Mouse (Mus musculus) v-Abl transformed pro-B cells (cell line): ENCODE measurements around the gene Slc39a7.

Experiments
- in situ Hi-C, 2 experiments: fragments of 400-800 bp; cut with MboI; formaldehyde crosslinking; loops; one replicate each; pipeline ENCODE4 v1.15.1; 2025; ENCODE audit not compliant: unreplicated experiment in 2 of 2

Gene Slc39a7

GRCm38 (mm10) chr17:34032806-34033205, 1.3 kb upstream of the Slc39a7 start:
- in situ Hi-C loops, result no loop called here

GRCm38 (mm10) chr17:34032174-34032632, 721 bp upstream of the Slc39a7 start:
- in situ Hi-C loops, result no loop called here

- in situ Hi-C loops, result no loop called here
These were observed 588 bp downstream of the Slc39a7 start for GRCm38 (mm10) chr17:34030861-34031326.

GRCm38 (mm10) chr17:34029890-34030595, 1.4 kb downstream of the Slc39a7 start:
- in situ Hi-C loops, result no loop called here

- in situ Hi-C loops, result no loop called here
These were observed 2.2 kb downstream of the Slc39a7 start for GRCm38 (mm10) chr17:34029150-34029889.

GRCm38 (mm10) chr17:34028501-34029149, 2.9 kb downstream of the Slc39a7 start:
- in situ Hi-C loops, result no loop called here

- in situ Hi-C loops, result no loop called here
These were observed 3.7 kb downstream of the Slc39a7 start, which contains the start of gene H2-Ke6 for GRCm38 (mm10) chr17:34027656-34028223. TSS of gene H2-Ke6 (minus strand) at chr17:34028060.

- in situ Hi-C loops, result no loop called here
These were observed 4.4 kb downstream of the Slc39a7 start for GRCm38 (mm10) chr17:34026917-34027655.

GRCm38 (mm10) chr17:34026221-34026620, 5.3 kb downstream of the Slc39a7 start:
- in situ Hi-C loops, result no loop called here

GRCm38 (mm10) chr17:34025756-34026151, 5.7 kb downstream of the Slc39a7 start:
- in situ Hi-C loops, result no loop called here

GRCm38 (mm10) chr17:34024861-34025755, 6.4 kb downstream of the Slc39a7 start:
- in situ Hi-C loops, result loop anchor here in 1 of 2 experiments (25.0 kb wide), 1 partner anchor 1362 kb away; the partner anchor contains the start of gene H2-Q4

GRCm38 (mm10) chr17:34024317-34024821, 7.1 kb downstream of the Slc39a7 start, which contains the start of gene Ring1:
TSS of gene Ring1 (minus strand) at chr17:34024680.
- in situ Hi-C loops, result loop anchor here in 1 of 2 experiments (25.0 kb wide), 1 partner anchor 1363 kb away; the partner anchor contains the start of gene H2-Q4

GRCm38 (mm10) chr17:34023678-34024077, 7.8 kb downstream of the Slc39a7 start:
- in situ Hi-C loops, result loop anchor here in 1 of 2 experiments (25.0 kb wide), 1 partner anchor 1364 kb away; the partner anchor contains the start of gene H2-Q4

- in situ Hi-C loops, result loop anchor here in 1 of 2 experiments (25.0 kb wide), 1 partner anchor 1364 kb away; the partner anchor contains the start of gene H2-Q4
These were observed 8.5 kb downstream of the Slc39a7 start for GRCm38 (mm10) chr17:34022987-34023386.

- in situ Hi-C loops, result loop anchor here in 1 of 2 experiments (25.0 kb wide), 1 partner anchor 1365 kb away; the partner anchor contains the start of gene H2-Q4
These were observed 9.1 kb downstream of the Slc39a7 start for GRCm38 (mm10) chr17:34022414-34022783.

- in situ Hi-C loops, result loop anchor here in 1 of 2 experiments (25.0 kb wide), 1 partner anchor 1366 kb away; the partner anchor contains the start of gene H2-Q4
These were observed 9.7 kb downstream of the Slc39a7 start for GRCm38 (mm10) chr17:34021539-34022413.

- in situ Hi-C loops, result loop anchor here in 1 of 2 experiments (25.0 kb wide), 1 partner anchor 1374 kb away; the partner anchor contains the start of gene H2-Q4
These were observed 18.0 kb downstream of the Slc39a7 start for GRCm38 (mm10) chr17:34013436-34013835.
